Mouse (Mus musculus): ENCODE results near the gene Tfb2m.

Gene Tfb2m

GRCm38 (mm10) chr1:179487990-179488389 is 58.1 kb downstream of the Tfb2m start:
- DNase-seq: no peak

DNA sequence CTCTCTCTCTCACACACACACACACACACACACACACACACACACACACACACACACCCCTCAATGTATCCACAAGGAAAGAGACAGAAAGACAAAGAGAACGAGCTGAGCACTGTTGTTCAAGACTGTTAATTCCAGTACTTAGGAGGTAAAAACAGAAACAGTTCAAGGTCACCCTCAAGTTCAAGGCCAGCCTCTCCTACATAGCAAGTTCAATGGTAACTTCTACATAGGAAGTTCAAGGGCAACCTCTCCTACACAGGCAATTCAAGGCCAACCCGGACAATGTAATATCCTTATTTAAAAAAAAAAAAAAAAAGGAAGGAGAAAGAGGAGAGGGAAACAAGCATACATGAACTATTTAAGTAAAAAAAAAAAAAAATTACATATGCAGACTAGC is 58.8 kb downstream of the Tfb2m start:
- DNase-seq: no peak

- DNase-seq: no peak
Measured at GRCm38 (mm10) chr1:179485784-179486540, 60.1 kb downstream of the Tfb2m start.

GRCm38 (mm10) chr1:179480862-179481261 is 65.2 kb downstream of the Tfb2m start:
- no peak for DNase-seq
